Mouse (Mus musculus) myocyte (in vitro differentiated cells): Measurements from ENCODE around the gene Fam214a.

Experiments used
- CEBPB ChIP-seq: IDR thresholded peaks from 2 replicates; pipeline ENCODE4 v1.6.1; 2011; ENCODE audit warnings: mild to moderate bottlenecking, moderate library complexity; ENCODE audit not compliant: poor library complexity, insufficient read depth, severe bottlenecking
- E2F4 ChIP-seq: IDR thresholded peaks from one replicate; pipeline ENCODE4 v1.6.1; 2011; ENCODE audit warnings: mild to moderate bottlenecking, control low read depth, moderate library complexity; ENCODE audit not compliant: insufficient read depth
- MYOD1 ChIP-seq, 3 experiments: IDR thresholded peaks; one replicate each; pipeline ENCODE4 v1.6.1; 2011; ENCODE audit warnings: control low read depth in 2 of 3, low read depth in 2 of 3, mild to moderate bottlenecking in 2 of 3, moderate library complexity in 1 of 3; ENCODE audit not compliant: insufficient read length in 2 of 3, control insufficient read depth in 1 of 3
- MYOG ChIP-seq, 3 experiments: IDR thresholded peaks; one replicate each; pipeline ENCODE4 v1.6.1; 2011; ENCODE audit warnings: control low read depth in 2 of 3, low read depth in 2 of 3, mild to moderate bottlenecking in 2 of 3; ENCODE audit not compliant: insufficient read length in 2 of 3, control insufficient read depth in 1 of 3, insufficient read depth in 1 of 3
- POLR2A ChIP-seq: IDR thresholded peaks from one replicate; pipeline ENCODE4 v1.6.1; 2011; ENCODE audit warnings: low read depth, mild to moderate bottlenecking, control low read depth, moderate library complexity; ENCODE audit not compliant: insufficient read length
- POLR2AphosphoS2 ChIP-seq: IDR thresholded peaks from one replicate; pipeline ENCODE4 v1.6.1; 2011; ENCODE audit warnings: low read depth, control low read depth; ENCODE audit not compliant: insufficient read length
- TCF12 ChIP-seq: IDR thresholded peaks from one replicate; pipeline ENCODE4 v1.6.1; 2011; ENCODE audit warnings: mild to moderate bottlenecking, control low read depth; ENCODE audit not compliant: poor library complexity, insufficient read depth, severe bottlenecking
- TCF3 ChIP-seq: IDR thresholded peaks from one replicate; pipeline ENCODE4 v1.6.1; 2011; ENCODE audit warnings: low read depth, control low read depth; ENCODE audit not compliant: insufficient read length
- USF1 ChIP-seq: IDR thresholded peaks from one replicate; pipeline ENCODE4 v1.6.1; 2011; ENCODE audit warnings: low read depth, mild to moderate bottlenecking, control low read depth, moderate library complexity

GRCm38 (mm10) chr9:75025689-75026088 is 73.0 kb downstream of the Fam214a start:
- TF ChIP-seq POLR2A (no peak), USF1 (no peak), TCF12 (no peak), MYOG (IDR thresholded peaks at IDR 0.05; ENCODE audit: control insufficient read depth in 1 of 3, insufficient read depth in 1 of 3, insufficient read length in 2 of 3, low read depth in 2 of 3) (no peak), POLR2AphosphoS2 (no peak), TCF3 (no peak), MYOD1 (IDR thresholded peaks at IDR 0.05; ENCODE audit: control insufficient read depth in 1 of 3, insufficient read length in 2 of 3, low read depth in 2 of 3) (no peak), E2F4 (no peak), CEBPB (no peak)
